In the genomic region with DNA sequence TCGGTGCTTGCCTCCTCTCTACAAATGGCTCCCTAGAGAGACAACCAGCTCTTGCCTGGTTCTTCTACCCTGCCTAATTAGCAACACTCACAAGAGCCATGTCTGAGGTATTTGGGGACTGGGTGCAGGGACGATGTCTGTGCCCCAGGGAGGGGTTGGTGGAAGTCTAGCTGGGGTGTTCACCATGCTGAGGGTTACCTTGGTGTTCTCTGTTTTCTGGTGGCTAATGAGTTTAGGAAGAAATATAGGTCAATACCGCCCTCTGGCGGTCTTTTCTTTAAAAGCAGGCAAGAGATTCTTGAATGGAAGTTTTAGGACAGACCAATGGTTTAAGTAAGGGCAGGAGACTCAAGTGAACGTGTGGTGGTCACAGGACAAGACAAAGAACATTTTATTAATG, we compare ENCODE assay signal across 9 mouse cellular contexts. TPM values are rescaled to one million over a fixed set of nuclear protein-coding genes. Genes with fewer than 3 reads are reported as not detected.
DNase-seq lines count a peak whose midpoint lies in the region; ATAC-seq lines count a peak whose summit lies in the region.
"Had no signal": no experiment of that assay in that cellular context is flagged by ENCODE, and none has a peak within 500 bp of the region (broad histone marks: within the 10 kb centered on the region; RNA-seq: fewer than 3 reads in every experiment).

No protein-coding gene starts in this region.

- DNase-seq in hindbrain, embryonic 10.5 days (ENCODE audit: low spot score): peak; percentile 44
- DNase-seq in adrenal gland, adult 18-20 months (ENCODE audit: low spot score in 2 of 2): peak; percentile 47 to 56
- peak; percentile 64 to 70 for DNase-seq in heart, postnatal 36 days
- peak; percentile 66 to 85 for DNase-seq in layer of hippocampus, postnatal 25 days (ENCODE audit: extremely low spot score in 1 of 2, low spot score in 1 of 2)
- peak; percentile 29 to 77 for DNase-seq in spleen, postnatal 4 days (ENCODE audit: low spot score in 2 of 2)

- H3K9me3 ChIP-seq in hindbrain, embryonic 10.5 days: no peaks in the 10 kb centered on the region
- no peaks in the 10 kb centered on the region for H3K9me3 ChIP-seq in hindbrain, embryonic 12.5 days (replicated peaks)
- H3K9me3 ChIP-seq in midbrain, embryonic 12.5 days: no peaks in the 10 kb centered on the region
- H3K9me3 ChIP-seq: lung, embryonic 15.5 days had no signal

- no peak overlapping the region for H3K4me2 ChIP-seq in hindbrain, embryonic 12.5 days (replicated peaks)
- H3K4me2 ChIP-seq in midbrain, embryonic 12.5 days (replicated peaks): no peak overlapping the region
- H3K4me2 ChIP-seq: lung, embryonic 15.5 days had no signal

- intact Hi-C loops in heart, postnatal 36 days (cut with DNase I): loop anchor here (1.0 to 10.0 kb wide), 4 partner anchors 64 to 286 kb away; no protein-coding TSS in a partner anchor

- H3K36me3 ChIP-seq in hindbrain, embryonic 10.5 days: no peaks in the 10 kb centered on the region
- H3K36me3 ChIP-seq in hindbrain, embryonic 12.5 days: no peaks in the 10 kb centered on the region
- H3K36me3 ChIP-seq in midbrain, embryonic 12.5 days: no peaks in the 10 kb centered on the region
- H3K36me3 ChIP-seq: lung, embryonic 15.5 days had no signal

- no peak for ATAC-seq in hindbrain, embryonic 12.5 days (ENCODE audit: low FRiP score)
- peak; percentile 74 for ATAC-seq in common myeloid progenitor, adult 5-6 weeks (replicated peaks; ENCODE audit: low read depth, poor library complexity, severe bottlenecking)
- peak; percentile 58; the same call in 1 of the 2 replicates for ATAC-seq in midbrain, embryonic 12.5 days (ENCODE audit: low FRiP score, low read depth)

- 25% methylated on average over 5 of the region's 5 CpGs for WGBS in hindbrain, embryonic 10.5 days
- WGBS in hindbrain, embryonic 12.5 days: 20% methylated on average over 5 of the region's 5 CpGs
- 23% methylated on average over 5 of the region's 5 CpGs for WGBS in midbrain, embryonic 12.5 days

- no peak overlapping the region for H3K4me3 ChIP-seq in hindbrain, embryonic 10.5 days
- H3K4me3 ChIP-seq in hindbrain, embryonic 12.5 days: no peak overlapping the region
- H3K4me3 ChIP-seq in midbrain, embryonic 12.5 days: no peak overlapping the region
- H3K4me3 ChIP-seq: lung, embryonic 15.5 days had no signal

- H3K4me1 ChIP-seq in hindbrain, embryonic 10.5 days (replicated peaks): no peaks in the 10 kb centered on the region
- no peaks in the 10 kb centered on the region for H3K4me1 ChIP-seq in hindbrain, embryonic 12.5 days
- H3K4me1 ChIP-seq in midbrain, embryonic 12.5 days: no peaks in the 10 kb centered on the region
- H3K4me1 ChIP-seq: lung, embryonic 15.5 days had no signal

- H3K27ac ChIP-seq in hindbrain, embryonic 10.5 days: no peak overlapping the region
- no peak overlapping the region for H3K27ac ChIP-seq in hindbrain, embryonic 12.5 days
- H3K27ac ChIP-seq in midbrain, embryonic 12.5 days (replicated peaks): no peak overlapping the region
- H3K27ac ChIP-seq: lung, embryonic 15.5 days had no signal

- no peak overlapping the region for H3K9ac ChIP-seq in hindbrain, embryonic 12.5 days
- no peak overlapping the region for H3K9ac ChIP-seq in midbrain, embryonic 12.5 days (replicated peaks)
- H3K9ac ChIP-seq: lung, embryonic 15.5 days had no signal

- no peaks in the 10 kb centered on the region; the same call in 1 of the 2 replicates for H3K27me3 ChIP-seq in hindbrain, embryonic 10.5 days (ENCODE audit: insufficient read depth, poor library complexity, severe bottlenecking)
- H3K27me3 ChIP-seq in hindbrain, embryonic 12.5 days: no peaks in the 10 kb centered on the region
- no peaks in the 10 kb centered on the region for H3K27me3 ChIP-seq in midbrain, embryonic 12.5 days
- H3K27me3 ChIP-seq: lung, embryonic 15.5 days had no signal

RNA-seq across cellular contexts. Expression of a gene that starts 5.0 kb away (rescaled TPM):
- 0.17 TPM in 1 of 2 replicates, not detected in the other for polyA plus RNA-seq in hindbrain, embryonic 10.5 days (2016; fragmentation: Nextera tagmentation; extraction: Ambion mirVana)
- 0.78 and 0.92 TPM in 2 replicates for polyA plus RNA-seq in hindbrain, embryonic 12.5 days (2016; fragmentation: Nextera tagmentation; extraction: Ambion mirVana)
- not detected for total RNA-seq in adrenal gland, adult 18-20 months (2021)
- total RNA-seq in common myeloid progenitor, adult 5-6 weeks (2017): not detected in 2 replicates
- not detected for total RNA-seq in heart, postnatal 36 days (2021)
- not detected for total RNA-seq in layer of hippocampus, postnatal 25 days (2021)
- not detected in 2 replicates for polyA plus RNA-seq in midbrain, embryonic 12.5 days (2016; fragmentation: Nextera tagmentation; extraction: Ambion mirVana)
- polyA plus RNA-seq: lung, embryonic 15.5 days had no signal
